Mouse (Mus musculus) C2C12 (cell line): ENCODE data around the gene Amh.
A peak's percentile ranks its signal among the peaks of the same experiment; 100 is the strongest.

Experiments
- CEBPB ChIP-seq: IDR thresholded peaks from one replicate; pipeline ENCODE4 v1.6.1; 2011; ENCODE audit warnings: low read depth, mild to moderate bottlenecking, control low read depth, moderate library complexity
- CTCF ChIP-seq: IDR thresholded peaks from one replicate; pipeline ENCODE4 v1.5.1; 2011; ENCODE audit not compliant: control insufficient read depth, insufficient read depth, insufficient read length
- FOSL1 ChIP-seq: IDR thresholded peaks from one replicate; pipeline ENCODE4 v1.8.0; 2011; ENCODE audit warnings: mild to moderate bottlenecking, low read length; ENCODE audit not compliant: poor library complexity, insufficient read depth, severe bottlenecking
- MAX ChIP-seq: IDR thresholded peaks from one replicate; pipeline ENCODE4 v1.6.1; 2011; ENCODE audit warnings: mild to moderate bottlenecking, control low read depth
- MYOD1 ChIP-seq: IDR thresholded peaks from one replicate; pipeline ENCODE4 v1.6.1; 2011; ENCODE audit warnings: low read depth; ENCODE audit not compliant: control insufficient read depth, insufficient read length
- MYOG ChIP-seq: IDR thresholded peaks from one replicate; pipeline ENCODE4 v1.6.1; 2011; ENCODE audit not compliant: control insufficient read depth, insufficient read length; ENCODE audit errors: extremely low read depth
- USF1 ChIP-seq: IDR thresholded peaks from one replicate; pipeline ENCODE4 v1.6.1; 2011; ENCODE audit warnings: low read depth, mild to moderate bottlenecking, control low read depth, moderate library complexity

DNA sequence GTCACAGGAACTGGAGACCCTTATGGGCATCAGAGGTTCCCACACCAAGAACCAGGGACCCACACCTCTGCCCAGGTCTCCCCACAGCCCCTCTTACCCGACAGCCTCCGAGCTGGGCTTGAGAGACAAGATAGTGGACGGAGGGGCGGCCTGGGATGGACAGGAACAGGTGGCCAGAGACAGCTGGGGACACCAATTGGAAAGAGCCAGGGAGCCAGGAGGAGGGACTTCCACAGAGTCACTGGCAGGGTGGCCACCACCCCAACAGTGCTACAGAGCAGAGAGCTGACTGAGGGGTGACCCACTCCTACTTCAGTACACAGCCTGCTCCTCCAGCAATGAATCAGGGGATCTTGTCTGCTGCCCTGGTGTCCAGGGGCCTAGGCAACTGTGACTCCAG is 8.3 kb downstream of the Amh start, which contains the start of gene Jsrp1:
- TF ChIP-seq CTCF (no peak), MYOD1 (peak; percentile 90), MAX (no peak), MYOG (no peak), USF1 (no peak), CEBPB (no peak), FOSL1 (no peak)
